Mouse (Mus musculus): ENCODE results near the gene Cfdp1. TPM values are rescaled to one million over a fixed set of nuclear protein-coding genes. Genes with fewer than 3 reads are reported as not detected.

Cfdp1 gene
- polyA plus RNA-seq, 1 experiment, result 2.4 TPM

- Histone ChIP-seq H3K36me3 (ENCODE audit: control insufficient read depth, insufficient read depth, low read length) (peaks cover 3% of the 10 kb centered on the region; the same call in 1 of the 2 replicates), H3K27ac (ENCODE audit: insufficient read depth, low read length) (no peak overlapping the region), H3K4me1 (ENCODE audit: control insufficient read depth, insufficient read depth, insufficient read length) (peaks cover 7% of the 10 kb centered on the region; the same call in 1 of the 2 replicates), H3K27me3 (ENCODE audit: control insufficient read depth, insufficient read depth, low read length) (peaks cover 2% of the 10 kb centered on the region; the same call in 1 of the 2 replicates), H3K4me3 (ENCODE audit: extremely low read depth, insufficient read depth, insufficient read length) (no peak overlapping the region)
- WGBS, result 80% methylated on average over 12 of the region's 12 CpGs
- TF ChIP-seq POLR2A (IDR thresholded peaks at IDR 0.05; ENCODE audit: low read depth, low read length), result no peak
- TF ChIP-seq CTCF (IDR thresholded peaks at IDR 0.05; ENCODE audit: extremely low read depth, insufficient read depth, insufficient read length, insufficient replicate concordance), result no peak
- no peak for DNase-seq (ENCODE audit: low read depth in 1 of 2, low spot score in 2 of 2)
Observed at GRCm38 (mm10) chr8:111820018-111820417, 34.1 kb downstream of the Cfdp1 start.

- Histone ChIP-seq H3K4me3 (ENCODE audit: extremely low read depth, insufficient read depth, insufficient read length) (no peak overlapping the region), H3K36me3 (ENCODE audit: control insufficient read depth, insufficient read depth, low read length) (0 out of 2 replicates have a peak, but pooled peaks cover 3% of the 10 kb centered on the region), H3K27me3 (ENCODE audit: control insufficient read depth, insufficient read depth, low read length) (peaks cover 2% of the 10 kb centered on the region; the same call in 1 of the 2 replicates), H3K4me1 (ENCODE audit: control insufficient read depth, insufficient read depth, insufficient read length) (peaks cover 7% of the 10 kb centered on the region; the same call in 1 of the 2 replicates), H3K27ac (ENCODE audit: insufficient read depth, low read length) (peak overlapping the region; percentile 36; the same call in 1 of the 2 replicates)
- TF ChIP-seq POLR2A (IDR thresholded peaks at IDR 0.05; ENCODE audit: low read depth, low read length) (no peak), CTCF (IDR thresholded peaks at IDR 0.05; ENCODE audit: extremely low read depth, insufficient read depth, insufficient read length, insufficient replicate concordance) (no peak)
- DNase-seq (ENCODE audit: low read depth in 1 of 2, low spot score in 2 of 2), result no peak
- 94% methylated on average over 3 of the region's 3 CpGs for WGBS
Observed at GRCm38 (mm10) chr8:111818556-111818955, 35.5 kb downstream of the Cfdp1 start.

GRCm38 (mm10) chr8:111815078-111815477 is 39.0 kb downstream of the Cfdp1 start:
- Histone ChIP-seq H3K4me3 (ENCODE audit: extremely low read depth, insufficient read depth, insufficient read length) (no peak overlapping the region), H3K4me1 (ENCODE audit: control insufficient read depth, insufficient read depth, insufficient read length) (no peaks in the 10 kb centered on the region), H3K36me3 (ENCODE audit: control insufficient read depth, insufficient read depth, low read length) (0 out of 2 replicates have a peak, but pooled peaks cover 3% of the 10 kb centered on the region), H3K27ac (ENCODE audit: insufficient read depth, low read length) (no peak overlapping the region), H3K27me3 (ENCODE audit: control insufficient read depth, insufficient read depth, low read length) (peaks cover 4% of the 10 kb centered on the region)
- TF ChIP-seq CTCF (IDR thresholded peaks at IDR 0.05; ENCODE audit: extremely low read depth, insufficient read depth, insufficient read length, insufficient replicate concordance), result no peak
- no peak for TF ChIP-seq POLR2A (IDR thresholded peaks at IDR 0.05; ENCODE audit: low read depth, low read length)
- no peak for DNase-seq (ENCODE audit: low read depth in 1 of 2, low spot score in 2 of 2)
- WGBS, result 96% methylated on average over 4 of the region's 4 CpGs

- H3K4me1 ChIP-seq (ENCODE audit: control insufficient read depth, insufficient read depth, insufficient read length), result no peaks in the 10 kb centered on the region
- no peak for DNase-seq (ENCODE audit: low read depth in 1 of 2, low spot score in 2 of 2)
- 96% methylated on average over 9 of the region's 9 CpGs for WGBS
- no peak overlapping the region for H3K4me3 ChIP-seq (ENCODE audit: extremely low read depth, insufficient read depth, insufficient read length)
- H3K27ac ChIP-seq (ENCODE audit: insufficient read depth, low read length), result no peak overlapping the region
- peaks cover 4% of the 10 kb centered on the region for H3K27me3 ChIP-seq (ENCODE audit: control insufficient read depth, insufficient read depth, low read length)
- TF ChIP-seq POLR2A (IDR thresholded peaks at IDR 0.05; ENCODE audit: low read depth, low read length) (no peak), CTCF (IDR thresholded peaks at IDR 0.05; ENCODE audit: extremely low read depth, insufficient read depth, insufficient read length, insufficient replicate concordance) (no peak)
- H3K36me3 ChIP-seq (ENCODE audit: control insufficient read depth, insufficient read depth, low read length), result 0 out of 2 replicates have a peak, but pooled peaks cover 3% of the 10 kb centered on the region
Observed at GRCm38 (mm10) chr8:111813818-111814217, 40.3 kb downstream of the Cfdp1 start.

GRCm38 (mm10) chr8:111812835-111813234 is 41.3 kb downstream of the Cfdp1 start:
- H3K27me3 ChIP-seq (ENCODE audit: control insufficient read depth, insufficient read depth, low read length), result peaks cover 4% of the 10 kb centered on the region
- no peak for DNase-seq (ENCODE audit: low read depth in 1 of 2, low spot score in 2 of 2)
- 0 out of 2 replicates have a peak, but pooled peaks cover 2% of the 10 kb centered on the region for H3K36me3 ChIP-seq (ENCODE audit: control insufficient read depth, insufficient read depth, low read length)
- no peak overlapping the region for H3K27ac ChIP-seq (ENCODE audit: insufficient read depth, low read length)
- H3K4me3 ChIP-seq (ENCODE audit: extremely low read depth, insufficient read depth, insufficient read length), result no peak overlapping the region
- no peak for TF ChIP-seq POLR2A (IDR thresholded peaks at IDR 0.05; ENCODE audit: low read depth, low read length)
- TF ChIP-seq CTCF (IDR thresholded peaks at IDR 0.05; ENCODE audit: extremely low read depth, insufficient read depth, insufficient read length, insufficient replicate concordance), result no peak
- no peaks in the 10 kb centered on the region for H3K4me1 ChIP-seq (ENCODE audit: control insufficient read depth, insufficient read depth, insufficient read length)
- WGBS, result 74% methylated on average over 1 of the region's 1 CpGs

GRCm38 (mm10) chr8:111810656-111811336 is 43.3 kb downstream of the Cfdp1 start:
- no peak for DNase-seq (ENCODE audit: low read depth in 1 of 2, low spot score in 2 of 2)
- H3K36me3 ChIP-seq (ENCODE audit: control insufficient read depth, insufficient read depth, low read length), result 0 out of 2 replicates have a peak, but pooled peaks cover 2% of the 10 kb centered on the region
- 89% methylated on average over 2 of the region's 2 CpGs for WGBS

More at GRCm38 (mm10) chr8:111810656-111811336, 43.3 kb downstream of the Cfdp1 start:
- TF ChIP-seq POLR2A (IDR thresholded peaks at IDR 0.05; ENCODE audit: low read depth, low read length) (no peak), CTCF (IDR thresholded peaks at IDR 0.05; ENCODE audit: extremely low read depth, insufficient read depth, insufficient read length, insufficient replicate concordance) (no peak)
- Histone ChIP-seq H3K27me3 (ENCODE audit: control insufficient read depth, insufficient read depth, low read length) (peaks cover 2% of the 10 kb centered on the region; the same call in 1 of the 2 replicates), H3K4me1 (ENCODE audit: control insufficient read depth, insufficient read depth, insufficient read length) (no peaks in the 10 kb centered on the region), H3K27ac (ENCODE audit: insufficient read depth, low read length) (no peak overlapping the region), H3K4me3 (ENCODE audit: extremely low read depth, insufficient read depth, insufficient read length) (no peak overlapping the region)
